Mouse (Mus musculus) CH12.LX (cell line): ENCODE results near the gene Tmem192. TPM values are rescaled to one million over a fixed set of nuclear protein-coding genes. Genes with fewer than 3 reads are reported as not detected.

ENCODE experiments used
- DNase-seq: peaks from one replicate; pipeline ENCODE4 v3.0.0-alpha.2; 2013; ENCODE audit errors: extremely low read depth
- H3K27ac ChIP-seq: 2 replicates; pipeline ENCODE4 v1.5.1; 2012; ENCODE audit warnings: low read depth, mild to moderate bottlenecking, control low read depth, moderate library complexity; ENCODE audit not compliant: insufficient read depth
- H3K27me3 ChIP-seq: replicated peaks from 2 replicates; pipeline ENCODE3; 2012; ENCODE audit warnings: inconsistent platforms
- H3K36me3 ChIP-seq, 2 experiments: replicated peaks in 1 of 2; 2 replicates each; pipeline versions ENCODE3 to v1.6.1; 2012; ENCODE audit warnings: inconsistent platforms in 1 of 2, low read length in 1 of 2, mild to moderate bottlenecking in 1 of 2, mixed read lengths in 1 of 2, moderate library complexity in 1 of 2; ENCODE audit not compliant: control insufficient read depth in 1 of 2, insufficient read depth in 1 of 2
- H3K4me1 ChIP-seq, 2 experiments: 2 replicates each; pipeline ENCODE4 v1.6.1; 2012; ENCODE audit warnings: inconsistent platforms in 1 of 2, moderate library complexity in 1 of 2; ENCODE audit not compliant: insufficient read depth in 2 of 2, control insufficient read depth in 1 of 2
- H3K4me2 ChIP-seq: 2 replicates; pipeline ENCODE4 v1.6.1; 2012; ENCODE audit warnings: low read depth, mild to moderate bottlenecking, control low read depth; ENCODE audit not compliant: poor library complexity, insufficient read depth, severe bottlenecking
- H3K4me3 ChIP-seq, 3 experiments: fragments of 150-350 bp in 1 of 3; sonication (generic) in 1 of 3; replicated peaks in 1 of 3; 2 replicates each; pipeline versions ENCODE3 to v1.5.1; 2011 to 2012; ENCODE audit warnings: low read depth in 2 of 3, low read length in 2 of 3, mild to moderate bottlenecking in 2 of 3, moderate library complexity in 2 of 3, control low read depth in 1 of 3, improper control_type of control experiment in 1 of 3, inconsistent platforms in 1 of 3, mixed read lengths in 1 of 3; ENCODE audit not compliant: poor library complexity in 1 of 3
- H3K79me2 ChIP-seq: replicated peaks from 2 replicates; pipeline ENCODE4 v1.6.1; 2012; ENCODE audit warnings: mild to moderate bottlenecking, moderate library complexity; ENCODE audit not compliant: control insufficient read depth, poor library complexity, insufficient read depth, severe bottlenecking; ENCODE audit errors: extremely low read depth
- H3K9ac ChIP-seq: 2 replicates; pipeline ENCODE4 v1.6.1; 2012; ENCODE audit warnings: low read depth, mild to moderate bottlenecking, control low read depth, moderate library complexity; ENCODE audit not compliant: insufficient read depth
- H3K9me3 ChIP-seq: replicated peaks from 2 replicates; pipeline ENCODE3; 2012; ENCODE audit warnings: low read length, inconsistent platforms, mixed read lengths
- CHD1 ChIP-seq: IDR thresholded peaks from 2 replicates; pipeline ENCODE4 v1.6.1; 2012; ENCODE audit warnings: low read depth, low read length, improper control_type of control experiment, inconsistent platforms
- CHD2 ChIP-seq: IDR thresholded peaks from 2 replicates; pipeline ENCODE4 v1.6.1; 2011; ENCODE audit warnings: low read length, improper control_type of control experiment
- CTCF ChIP-seq, 2 experiments: IDR thresholded peaks in 1 of 2; conservative IDR thresholded peaks in 1 of 2; 2 replicates each; pipeline ENCODE4 v1.5.1; 2011 to 2012; ENCODE audit warnings: low read depth in 2 of 2, low read length in 2 of 2, improper control_type of control experiment in 1 of 2, inconsistent platforms in 1 of 2, mild to moderate bottlenecking in 1 of 2, moderate library complexity in 1 of 2
- E2F4 ChIP-seq: IDR thresholded peaks from 2 replicates; pipeline ENCODE4 v1.6.1; 2011; ENCODE audit warnings: low read depth, low read length, improper control_type of control experiment; ENCODE audit not compliant: insufficient replicate concordance
- ELF1 ChIP-seq: IDR thresholded peaks from 2 replicates; pipeline ENCODE4 v1.6.1; 2014; ENCODE audit warnings: low read depth, mild to moderate bottlenecking, inconsistent platforms, low read length, improper control_type of control experiment
- EP300 ChIP-seq: IDR thresholded peaks from 2 replicates; pipeline ENCODE4 v1.6.1; 2011; ENCODE audit warnings: low read length, improper control_type of control experiment
- ETS1 ChIP-seq: conservative IDR thresholded peaks from 2 replicates; pipeline ENCODE4 v1.6.1; 2012; ENCODE audit warnings: low read depth, mild to moderate bottlenecking, inconsistent platforms, low read length, improper control_type of control experiment, moderate library complexity
- HCFC1 ChIP-seq: IDR thresholded peaks from 2 replicates; pipeline ENCODE4 v1.6.1; 2012; ENCODE audit warnings: low read depth, mild to moderate bottlenecking, inconsistent platforms, low read length, improper control_type of control experiment
- IRF4 ChIP-seq: IDR thresholded peaks from 2 replicates; pipeline ENCODE4 v1.6.1; 2014; ENCODE audit warnings: low read depth, mild to moderate bottlenecking, inconsistent platforms, low read length, improper control_type of control experiment
- JUN ChIP-seq: IDR thresholded peaks from 2 replicates; pipeline ENCODE4 v1.6.1; 2011; ENCODE audit warnings: low read depth, mild to moderate bottlenecking, low read length, improper control_type of control experiment, moderate library complexity; ENCODE audit not compliant: insufficient read depth
- KAT2A ChIP-seq: IDR thresholded peaks from 2 replicates; pipeline ENCODE4 v1.6.1; 2012; ENCODE audit warnings: low read length, improper control_type of control experiment, inconsistent platforms; ENCODE audit not compliant: insufficient replicate concordance
- MAFK ChIP-seq: IDR thresholded peaks from 2 replicates; pipeline ENCODE4 v1.6.1; 2011; ENCODE audit warnings: low read length, improper control_type of control experiment; ENCODE audit not compliant: insufficient replicate concordance
- MAX ChIP-seq: IDR thresholded peaks from 2 replicates; pipeline ENCODE4 v1.6.1; 2011; ENCODE audit warnings: low read length, improper control_type of control experiment
- MAZ ChIP-seq: IDR thresholded peaks from 2 replicates; pipeline ENCODE4 v1.6.1; 2012; ENCODE audit warnings: low read depth, mild to moderate bottlenecking, inconsistent platforms, low read length, improper control_type of control experiment, moderate library complexity
- MEF2A ChIP-seq: IDR thresholded peaks from 2 replicates; pipeline ENCODE4 v1.6.1; 2014; ENCODE audit warnings: low read depth, mild to moderate bottlenecking, inconsistent platforms, low read length, improper control_type of control experiment, borderline replicate concordance
- MXI1 ChIP-seq: IDR thresholded peaks from 2 replicates; pipeline ENCODE4 v1.6.1; 2011; ENCODE audit warnings: mild to moderate bottlenecking, low read depth, low read length, improper control_type of control experiment
- MYC ChIP-seq: IDR thresholded peaks from 2 replicates; pipeline ENCODE4 v1.6.1; 2011; ENCODE audit warnings: low read depth, mild to moderate bottlenecking, improper control_type of control experiment, low read length
- NELFE ChIP-seq: IDR thresholded peaks from 2 replicates; pipeline ENCODE4 v1.6.1; 2011; ENCODE audit warnings: low read depth, low read length, improper control_type of control experiment
- PAX5 ChIP-seq: IDR thresholded peaks from 2 replicates; pipeline ENCODE4 v1.6.1; 2012; ENCODE audit warnings: low read length, inconsistent platforms, mixed read lengths
- POLR2A ChIP-seq: IDR thresholded peaks from 2 replicates; pipeline ENCODE4 v1.6.1; 2011; ENCODE audit warnings: low read depth, mild to moderate bottlenecking, improper control_type of control experiment, low read length
- POLR2AphosphoS2 ChIP-seq: IDR thresholded peaks from 2 replicates; pipeline ENCODE4 v1.6.1; 2011; ENCODE audit warnings: low read depth, low read length, improper control_type of control experiment
- RAD21 ChIP-seq: IDR thresholded peaks from 2 replicates; pipeline ENCODE4 v1.6.1; 2011; ENCODE audit warnings: low read depth, mild to moderate bottlenecking, low read length, improper control_type of control experiment, moderate library complexity
- SMC3 ChIP-seq: IDR thresholded peaks from 2 replicates; pipeline ENCODE4 v1.6.1; 2011; ENCODE audit warnings: low read depth, low read length, improper control_type of control experiment
- TCF12 ChIP-seq: IDR thresholded peaks from 2 replicates; pipeline ENCODE4 v1.6.1; 2014; ENCODE audit warnings: low read depth, mild to moderate bottlenecking, inconsistent platforms, low read length, improper control_type of control experiment
- UBTF ChIP-seq: IDR thresholded peaks from 2 replicates; pipeline ENCODE4 v1.6.1; 2012; ENCODE audit warnings: low read depth, mild to moderate bottlenecking, inconsistent platforms, low read length, improper control_type of control experiment, moderate library complexity
- USF2 ChIP-seq: conservative IDR thresholded peaks from 2 replicates; pipeline ENCODE4 v1.6.1; 2011; ENCODE audit warnings: low read depth, low read length, improper control_type of control experiment
- ZC3H11A ChIP-seq: IDR thresholded peaks from 2 replicates; pipeline ENCODE4 v1.6.1; 2012; ENCODE audit warnings: low read depth, mild to moderate bottlenecking, inconsistent platforms, low read length, improper control_type of control experiment
- ZMIZ1 ChIP-seq: IDR thresholded peaks from 2 replicates; pipeline ENCODE4 v1.6.1; 2012; ENCODE audit warnings: low read depth, mild to moderate bottlenecking, inconsistent platforms, low read length, improper control_type of control experiment
- ZNF384 ChIP-seq: IDR thresholded peaks from 2 replicates; pipeline ENCODE4 v1.6.1; 2012; ENCODE audit warnings: low read depth, low read length, improper control_type of control experiment, inconsistent platforms
- dilution Hi-C: fragments of 300-500 bp; cut with MboI; formaldehyde crosslinking; loops from 2 replicates; pipeline ENCODE4 v1.14.3; 2020; ENCODE audit warnings: low sequenced_read_pairs; ENCODE audit not compliant: extremely low pct_unique_long_range_greater_than_20kb, extremely low pct_ligation_motif_present
- in situ Hi-C: fragments of 300-500 bp; cut with MboI; formaldehyde crosslinking; loops from 3 replicates; pipeline ENCODE4 v1.14.3; 2019; ENCODE audit warnings: low sequenced_read_pairs, low pct_ligation_motif_present, low pct_unique_long_range_greater_than_20kb, mixed read lengths
- polyA plus RNA-seq: library from polyadenylated mRNA; unstranded; fragments of >175 nt; gene quantifications from 2 replicates; pipeline ENCODE4 v1.2.1, GENCODE M21; 2012; ENCODE audit warnings: low read depth; ENCODE audit not compliant: insufficient read length
- total RNA-seq, 2 experiments: library from RNA; depleted of rRNA; stranded (reverse); fragments of 300-350 nt in 1 of 2; fragments of >200 nt in 1 of 2; gene quantifications; 2 replicates each; pipeline ENCODE4 v1.2.3; 2012 to 2014

The Tmem192 gene
- total and polyA plus RNA-seq, 3 experiments, result 19.5 to 72.1 (median 20.6) TPM

GRCm38 (mm10) chr8:64901527-64902156, 45.3 kb upstream of the Tmem192 start:
- in situ Hi-C loops, result no loop called here
- no peak for DNase-seq

GRCm38 (mm10) chr8:64902191-64902590, 44.8 kb upstream of the Tmem192 start:
- no peak for DNase-seq
- H3K4me1 ChIP-seq, result 0 out of 4 replicates have a peak, but pooled peaks cover 0 to 4% of the 10 kb centered on the region in 2 experiments
- no peak overlapping the region for H3K9ac ChIP-seq
- no peak overlapping the region for H3K4me2 ChIP-seq
- no peak for TF ChIP-seq POLR2A
- no peak for TF ChIP-seq ZMIZ1
- no peak for TF ChIP-seq CTCF (conservative IDR thresholded peaks at IDR 0.05 in 1 of 2, IDR thresholded peaks at IDR 0.05 in 1 of 2; ENCODE audit: low read depth in 2 of 2, low read length in 2 of 2)
- TF ChIP-seq HCFC1, result no peak
- no peak for TF ChIP-seq ELF1
- TF ChIP-seq MXI1, result no peak
- no peak for TF ChIP-seq MAZ
- no peak for TF ChIP-seq ETS1
- no peak for TF ChIP-seq CHD1
- TF ChIP-seq MEF2A, result no peak
- no peak for TF ChIP-seq NELFE
- TF ChIP-seq UBTF, result no peak
- TF ChIP-seq PAX5, result no peak
- no peak for TF ChIP-seq ZNF384
- TF ChIP-seq KAT2A, result no peak
- no peak for TF ChIP-seq TCF12
- no peak for TF ChIP-seq E2F4
- TF ChIP-seq JUN, result no peak
- TF ChIP-seq USF2, result no peak
- no peak overlapping the region for H3K4me3 ChIP-seq
- no peak overlapping the region for H3K27ac ChIP-seq
- no peaks in the 10 kb centered on the region for H3K27me3 ChIP-seq
- H3K9me3 ChIP-seq, result no peaks in the 10 kb centered on the region
- dilution Hi-C loops, result no loop called here
- in situ Hi-C loops, result no loop called here
- no peaks in the 10 kb centered on the region for H3K36me3 ChIP-seq
- no peaks in the 10 kb centered on the region for H3K79me2 ChIP-seq

More at GRCm38 (mm10) chr8:64901527-64902156, 45.3 kb upstream of the Tmem192 start:
- no peaks in the 10 kb centered on the region for H3K27me3 ChIP-seq
- H3K27ac ChIP-seq, result no peak overlapping the region
- H3K4me2 ChIP-seq, result no peak overlapping the region
- dilution Hi-C loops, result no loop called here
- no peaks in the 10 kb centered on the region for H3K79me2 ChIP-seq
- H3K9me3 ChIP-seq, result no peaks in the 10 kb centered on the region
- H3K36me3 ChIP-seq, result no peaks in the 10 kb centered on the region
- 0 out of 4 replicates have a peak, but pooled peaks cover 0 to 4% of the 10 kb centered on the region in 2 experiments for H3K4me1 ChIP-seq
- TF ChIP-seq KAT2A (no peak), PAX5 (no peak), POLR2A (no peak), RAD21 (no peak), EP300 (no peak), ZC3H11A (no peak), CHD1 (no peak), IRF4 (no peak), SMC3 (no peak), NELFE (no peak), CHD2 (no peak), MAFK (no peak), MYC (no peak), POLR2AphosphoS2 (no peak), MAX (no peak), ELF1 (no peak)
- TF ChIP-seq, all 38 proteins: peak for 0
- H3K4me3 ChIP-seq, result no peak overlapping the region
- no peak overlapping the region for H3K9ac ChIP-seq
